Mouse (Mus musculus): ENCODE results near the gene Itga6.

GRCm38 (mm10) chr2:71704309-71704708 lies 41.1 kb upstream of the Itga6 start:
- TF ChIP-seq CTCF (IDR thresholded peaks at IDR 0.05; ENCODE audit: low read depth), result no peak
- TF ChIP-seq EP300 (IDR thresholded peaks at IDR 0.05; ENCODE audit: low read depth), result no peak

All from heart, postnatal 0 days (tissue).